Mouse (Mus musculus) neural tube, embryonic 15.5 days (tissue): ENCODE results near the gene Grin1. TPM values are rescaled to one million over a fixed set of nuclear protein-coding genes. Genes with fewer than 3 reads are reported as not detected.

Experiments
- ATAC-seq: fragments of 200-750 bp; cut with Nextera tagmentation; 2 replicates; pipeline ENCODE4 v1.8.0; 2017; ENCODE audit warnings: mild to moderate bottlenecking, moderate TSS enrichment, moderate library complexity; ENCODE audit not compliant: low FRiP score
- H3K27ac ChIP-seq: fragments of 300-500 bp; sonication (generic); replicated peaks from 2 replicates; pipeline ENCODE4 v1.5.1; 2015; ENCODE audit warnings: mild to moderate bottlenecking, inconsistent platforms
- H3K27me3 ChIP-seq: fragments of 300-500 bp; sonication (generic); replicated peaks from 2 replicates; pipeline ENCODE4 v1.6.1; 2015; ENCODE audit warnings: inconsistent platforms
- H3K36me3 ChIP-seq: fragments of 300-500 bp; sonication (generic); 2 replicates; pipeline ENCODE4 v1.6.1; 2015; ENCODE audit warnings: inconsistent platforms
- H3K4me1 ChIP-seq: fragments of 300-500 bp; sonication (generic); 2 replicates; pipeline ENCODE4 v1.6.1; 2015; ENCODE audit warnings: inconsistent platforms
- H3K4me2 ChIP-seq: fragments of 300-500 bp; sonication (generic); 2 replicates; pipeline ENCODE4 v1.6.1; 2015; ENCODE audit warnings: inconsistent platforms, mild to moderate bottlenecking, moderate library complexity
- H3K4me3 ChIP-seq: fragments of 300-500 bp; sonication (generic); replicated peaks from 2 replicates; pipeline ENCODE4 v1.5.1; 2015; ENCODE audit warnings: mild to moderate bottlenecking, inconsistent platforms
- H3K9ac ChIP-seq: fragments of 300-500 bp; sonication (generic); replicated peaks from 2 replicates; pipeline ENCODE4 v1.6.1; 2015; ENCODE audit warnings: mild to moderate bottlenecking, inconsistent platforms
- H3K9me3 ChIP-seq: fragments of 300-500 bp; sonication (generic); replicated peaks from 2 replicates; pipeline ENCODE4 v1.6.1; 2016; ENCODE audit warnings: inconsistent platforms
- WGBS: fragments of 180-500 bp; shearing (Covaris S2); methylation state at CpG from one replicate; pipeline ENCODE4 v1.1.7; 2015; ENCODE audit warnings: mixed read lengths; 5-methylcytosine and 5-hydroxymethylcytosine counted together
- polyA plus RNA-seq: library from polyadenylated mRNA; unstranded; fragments of >200 nt; fragmentation: Nextera tagmentation; extraction: Ambion mirVana; gene quantifications from 2 replicates; pipeline ENCODE4 v1.2.1, GENCODE M21; 2015

The Grin1 gene
- polyA plus RNA-seq, 1 experiment from 2014 or later = 68.4 TPM

- no peak overlapping the region for H3K27ac ChIP-seq
- no peaks in the 10 kb centered on the region for H3K9me3 ChIP-seq
- H3K9ac ChIP-seq = no peak overlapping the region
- H3K36me3 ChIP-seq = peaks cover 35% of the 10 kb centered on the region
- no peaks in the 10 kb centered on the region for H3K27me3 ChIP-seq
- no peak for ATAC-seq
- no peak overlapping the region for H3K4me3 ChIP-seq
- 92% methylated on average over 4 of the region's 4 CpGs for WGBS
- H3K4me2 ChIP-seq = peak overlapping the region; percentile 67; the same call in 1 of the 2 replicates
- peaks cover 42% of the 10 kb centered on the region for H3K4me1 ChIP-seq
Observed at GRCm38 (mm10) chr2:25244144-25244543, 74.8 kb downstream of the Grin1 start.

GRCm38 (mm10) chr2:25243342-25243741 is 75.6 kb downstream of the Grin1 start:
- peak overlapping the region; percentile 86 for H3K9ac ChIP-seq
- H3K4me2 ChIP-seq = peak overlapping the region; percentile 67
- no peaks in the 10 kb centered on the region for H3K9me3 ChIP-seq
- H3K27me3 ChIP-seq = no peaks in the 10 kb centered on the region
- H3K4me1 ChIP-seq = peaks cover 42% of the 10 kb centered on the region
- WGBS = 81% methylated on average over 8 of the region's 8 CpGs
- H3K27ac ChIP-seq = no peak overlapping the region
- peaks cover 28% of the 10 kb centered on the region for H3K36me3 ChIP-seq
- H3K4me3 ChIP-seq = peak overlapping the region; percentile 72
- no peak for ATAC-seq

DNA sequence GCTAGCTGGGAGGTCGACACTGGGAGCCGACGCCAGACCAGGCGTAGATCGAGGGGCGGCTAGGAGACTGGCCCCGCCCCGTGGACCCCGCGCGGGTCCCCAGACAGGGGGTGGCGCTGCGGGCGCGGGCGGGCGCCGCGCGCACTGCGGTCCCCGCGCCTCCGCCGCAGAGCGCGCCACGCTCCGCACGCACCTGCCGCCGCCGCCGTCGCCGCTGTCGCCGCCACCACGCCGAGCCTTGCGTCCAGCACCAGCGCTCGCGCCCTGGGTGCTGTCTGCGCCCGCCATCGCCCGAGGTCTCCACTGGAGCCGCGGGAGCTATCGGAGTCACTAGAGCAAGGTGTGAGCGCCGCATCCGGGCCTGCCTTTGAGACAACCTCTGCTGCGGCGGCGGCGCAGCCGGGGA is 76.9 kb downstream of the Grin1 start, which contains the start of the genes Rnf208 and Cysrt1:
Gene Rnf208, plus strand, starts transcription at position 155 of the 406 bp plus-strand sequence.
Gene Cysrt1, minus strand, starts transcription at position 352 of the 406 bp plus-strand sequence.
- under 1% methylated on average over 47 of the region's 59 CpGs for whole genome bisulfite sequencing
- H3K9ac ChIP-seq = peak within 1 kb of the TSS; percentile 86
- ATAC-seq = peak; percentile 72

GRCm38 (mm10) chr2:25241438-25241775 is 77.6 kb downstream of the Grin1 start:
- Histone ChIP-seq H3K4me2 (peak overlapping the region; percentile 67), H3K4me3 (peak overlapping the region; percentile 72), H3K4me1 (peaks cover 42% of the 10 kb centered on the region), H3K27ac (peak overlapping the region; percentile 84), H3K36me3 (peaks cover 23% of the 10 kb centered on the region), H3K9me3 (no peaks in the 10 kb centered on the region), H3K9ac (peak overlapping the region; percentile 86), H3K27me3 (peaks cover 3% of the 10 kb centered on the region; the same call in 1 of the 2 replicates)
- ATAC-seq = peak; percentile 30
- 21% methylated on average over 6 of the region's 6 CpGs for WGBS

More for the DNA sequence above, 76.9 kb downstream of the Grin1 start, which contains the start of the genes Rnf208 and Cysrt1:
- H3K4me3 ChIP-seq = peak within 1 kb of the TSS; percentile 72
- peaks cover 42% of the 10 kb centered on the region for H3K4me1 ChIP-seq
- peak within 1 kb of the TSS; percentile 67 for H3K4me2 ChIP-seq
- 0 out of 2 replicates have a peak, but pooled peaks cover 3% of the 10 kb centered on the region for H3K27me3 ChIP-seq
- peak within 1 kb of the TSS; percentile 84 for H3K27ac ChIP-seq
- H3K9me3 ChIP-seq = no peaks in the 10 kb centered on the region
- H3K36me3 ChIP-seq = peaks cover 26% of the 10 kb centered on the region

Other genes with a start within 250 kb of the Grin1 start
- 0.43 TPM in 1 of 2 replicates, not detected in the other for gene Entpd8, start 238.9 kb downstream of the Grin1 start, polyA plus RNA-seq
- 0.52 TPM in 1 of 2 replicates, not detected in the other for gene Noxa1, start 224.0 kb downstream of the Grin1 start, polyA plus RNA-seq
- 15.0 and 16.8 TPM in 2 replicates for gene Nrarp, start 138.4 kb downstream of the Grin1 start, polyA plus RNA-seq
- gene Tor4a, start 122.3 kb downstream of the Grin1 start, polyA plus RNA-seq = 1.6 and 5.9 TPM in 2 replicates
- 101 and 105 TPM in 2 replicates for gene Nelfb, start 107.7 kb downstream of the Grin1 start, polyA plus RNA-seq
- not detected in 2 replicates for gene Stpg3, start 104.5 kb downstream of the Grin1 start, polyA plus RNA-seq
- gene Fam166a, start 100.4 kb downstream of the Grin1 start, polyA plus RNA-seq = not detected in 2 replicates
- 462 and 502 TPM in 2 replicates for gene Tubb4b, start 94.5 kb downstream of the Grin1 start, polyA plus RNA-seq
- not detected in 2 replicates for gene Slc34a3, start 84.8 kb downstream of the Grin1 start, polyA plus RNA-seq
- not detected in 2 replicates for gene Rnf224, start 82.4 kb downstream of the Grin1 start, polyA plus RNA-seq
- 158 and 190 TPM in 2 replicates for gene Rnf208, start 76.9 kb downstream of the Grin1 start, polyA plus RNA-seq
- gene Cysrt1, start 76.7 kb downstream of the Grin1 start, polyA plus RNA-seq = 0.36 and 0.47 TPM in 2 replicates
- 4.3 and 4.6 TPM in 2 replicates for gene AL732309.1, start 72.3 kb downstream of the Grin1 start, polyA plus RNA-seq
- 17.5 and 17.7 TPM in 2 replicates for gene Tmem203, start 63.7 kb downstream of the Grin1 start, polyA plus RNA-seq
- 14.8 and 16.3 TPM in 2 replicates for gene Tprn, start 56.6 kb downstream of the Grin1 start, polyA plus RNA-seq
- 177 and 183 TPM in 2 replicates for gene Ssna1, start 46.7 kb downstream of the Grin1 start, polyA plus RNA-seq
- 125 and 129 TPM in 2 replicates for gene Anapc2, start 46.7 kb downstream of the Grin1 start, polyA plus RNA-seq
- not detected in 2 replicates for gene Tmem210, start 31.0 kb downstream of the Grin1 start, polyA plus RNA-seq
- 0.22 and 0.26 TPM in 2 replicates for gene Lrrc26, start 29.3 kb downstream of the Grin1 start, polyA plus RNA-seq
- 43.5 and 46.6 TPM in 2 replicates for gene Man1b1, start 13.2 kb upstream of the Grin1 start, polyA plus RNA-seq
- 24.2 and 27.3 TPM in 2 replicates for gene Dpp7, start 37.2 kb upstream of the Grin1 start, polyA plus RNA-seq
- 8.5 and 14.0 TPM in 2 replicates for gene Uap1l1, start 46.5 kb upstream of the Grin1 start, polyA plus RNA-seq
- 10.6 and 16.3 TPM in 2 replicates for gene Sapcd2, start 53.1 kb upstream of the Grin1 start, polyA plus RNA-seq
- 9.6 TPM in 2 replicates for gene Entpd2, start 76.7 kb upstream of the Grin1 start, polyA plus RNA-seq
- 398 and 483 TPM in 2 replicates for gene Npdc1, start 80.2 kb upstream of the Grin1 start, polyA plus RNA-seq
- gene Fut7, start 104.1 kb upstream of the Grin1 start, polyA plus RNA-seq = 0.13 and 0.38 TPM in 2 replicates
- gene Abca2, start 109.5 kb upstream of the Grin1 start, polyA plus RNA-seq = 11.2 and 13.4 TPM in 2 replicates
- gene Clic3, start 137.7 kb upstream of the Grin1 start, polyA plus RNA-seq = 1.8 and 2.0 TPM in 2 replicates
- gene Paxx, start 141.9 kb upstream of the Grin1 start, polyA plus RNA-seq = 100 and 120 TPM in 2 replicates
- 40.1 and 116 TPM in 2 replicates for gene Ptgds, start 150.9 kb upstream of the Grin1 start, polyA plus RNA-seq
- gene Lcn12, start 174.7 kb upstream of the Grin1 start, polyA plus RNA-seq = not detected in 2 replicates
- gene Fbxw5, start 181.6 kb upstream of the Grin1 start, polyA plus RNA-seq = 128 and 134 TPM in 2 replicates
- 6.3 and 6.4 TPM in 2 replicates for gene C8g, start 182.5 kb upstream of the Grin1 start, polyA plus RNA-seq
- 15.4 and 21.1 TPM in 2 replicates for gene Traf2, start 227.8 kb upstream of the Grin1 start, polyA plus RNA-seq
- gene Edf1, start 238.7 kb upstream of the Grin1 start, polyA plus RNA-seq = 400 and 433 TPM in 2 replicates